Mouse (Mus musculus) olfactory bulb, adult 2 months (tissue): Measurements from ENCODE around the gene Chst10. TPM values are rescaled to one million over a fixed set of nuclear protein-coding genes. Genes with fewer than 3 reads are reported as not detected.

Source experiments
- H3K27ac ChIP-seq: fragments of 200-500 bp; 2 replicates; pipeline ENCODE4 v1.5.1; 2012; ENCODE audit warnings: low read depth, low read length; ENCODE audit not compliant: insufficient read depth
- H3K4me1 ChIP-seq: fragments of 200-500 bp; 2 replicates; pipeline ENCODE4 v1.6.1; 2012; ENCODE audit warnings: low read length; ENCODE audit not compliant: control insufficient read depth, insufficient read depth
- H3K4me3 ChIP-seq: fragments of 200-500 bp; 2 replicates; pipeline ENCODE4 v1.5.1; 2012; ENCODE audit warnings: mild to moderate bottlenecking, low read depth, low read length, moderate library complexity; ENCODE audit not compliant: insufficient read depth
- CTCF ChIP-seq: fragments of 200-500 bp; IDR thresholded peaks from 2 replicates; pipeline ENCODE4 v1.5.1; 2012; ENCODE audit warnings: low read depth, mild to moderate bottlenecking, low read length, moderate library complexity; ENCODE audit not compliant: insufficient read depth
- POLR2A ChIP-seq: fragments of 200-500 bp; IDR thresholded peaks from 2 replicates; pipeline ENCODE4 v1.6.1; 2012; ENCODE audit warnings: mild to moderate bottlenecking, low read depth, low read length, moderate library complexity; ENCODE audit not compliant: insufficient read depth
- WGBS: fragments of 180-500 bp; shearing (Covaris S2); methylation state at CpG from one replicate; pipeline ENCODE4 v1.1.7; 2018; 5-methylcytosine and 5-hydroxymethylcytosine counted together
- polyA plus RNA-seq: library from polyadenylated mRNA; stranded (reverse); fragments of >200 nt; gene quantifications from 2 replicates; pipeline ENCODE4 v1.2.4, GENCODE M21; 2012; ENCODE audit warnings: low replicate concordance; ENCODE audit not compliant: missing spikeins, insufficient read depth, insufficient read length

The Chst10 gene
- polyA plus RNA-seq = not detected in 2 replicates

DNA sequence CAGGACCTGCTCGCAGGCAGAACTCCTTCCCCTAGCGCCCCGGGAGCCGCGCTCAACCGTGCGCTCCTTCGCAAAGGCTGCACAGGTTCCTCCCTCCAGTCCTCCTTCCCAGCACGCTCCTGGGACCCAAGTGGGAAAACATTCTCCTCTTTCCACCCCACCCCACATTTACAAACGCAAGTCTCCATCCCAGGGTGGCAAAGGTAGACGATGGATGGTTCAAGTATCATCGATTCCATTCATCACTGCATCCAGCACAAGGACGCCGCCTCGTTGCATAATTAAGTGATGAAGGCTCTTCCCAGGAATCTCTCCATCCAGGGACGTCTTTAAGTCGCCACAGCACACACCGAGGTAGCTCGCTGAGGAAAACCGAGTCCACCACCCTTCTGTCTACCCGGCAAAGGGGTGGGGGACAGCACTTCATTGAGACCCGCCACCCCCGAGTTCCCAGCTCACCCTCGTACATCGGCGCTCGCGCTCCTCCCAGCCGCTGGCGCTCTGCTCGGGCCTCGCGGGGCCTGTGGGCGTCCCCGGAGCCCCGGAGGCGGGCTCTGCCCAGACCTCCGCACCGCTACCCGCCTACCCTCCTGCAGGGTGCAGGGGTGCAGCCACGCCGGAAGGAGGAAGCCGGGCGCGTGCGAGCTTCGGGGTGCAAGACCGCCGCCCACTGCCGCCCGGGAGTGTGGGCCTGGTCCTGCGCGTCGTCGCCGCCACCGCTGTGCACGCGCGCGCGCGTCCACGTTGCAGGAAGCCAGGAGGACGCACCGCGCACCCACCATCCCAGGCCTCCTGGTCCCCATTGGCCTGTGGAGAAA is at the start of gene Chst10:
Gene Chst10, minus strand, starts transcription at position 731 of the 818 bp plus-strand sequence.
- WGBS = under 1% methylated on average over 67 of the region's 67 CpGs
- peak within 1 kb of the TSS; percentile 49 for H3K27ac ChIP-seq
- H3K4me1 ChIP-seq = peaks cover 19% of the 10 kb centered on the region
- peak within 1 kb of the TSS; percentile 75 for H3K4me3 ChIP-seq
- TF ChIP-seq POLR2A = peak; percentile 89
- TF ChIP-seq CTCF = no peak; the same call in 1 of the 2 replicates

DNA sequence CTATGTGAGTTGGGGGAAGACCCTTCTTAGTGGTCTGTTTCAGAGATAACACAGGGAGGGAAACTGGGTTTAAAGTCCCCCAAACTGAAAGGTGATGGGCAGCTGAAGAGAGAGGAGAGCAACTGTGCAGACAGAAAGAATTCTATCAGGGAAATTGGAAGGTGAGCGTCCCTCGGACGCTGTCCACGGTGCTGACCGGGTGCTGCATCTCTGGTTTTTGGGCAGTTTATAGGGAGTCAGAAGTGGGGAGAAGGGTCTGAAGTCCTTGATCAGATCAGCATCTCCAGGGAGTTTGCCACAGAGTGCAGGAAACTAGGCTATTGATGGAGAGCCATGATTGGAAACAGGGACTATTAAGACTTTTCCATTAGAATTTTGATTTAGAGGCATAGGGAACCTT is 41.6 kb upstream of the Chst10 start:
- WGBS = 24% methylated on average over 5 of the region's 5 CpGs
- H3K4me1 ChIP-seq = no peaks in the 10 kb centered on the region
- H3K4me3 ChIP-seq = no peak overlapping the region
- TF ChIP-seq CTCF (no peak), POLR2A (no peak)
- H3K27ac ChIP-seq = no peak overlapping the region

DNA sequence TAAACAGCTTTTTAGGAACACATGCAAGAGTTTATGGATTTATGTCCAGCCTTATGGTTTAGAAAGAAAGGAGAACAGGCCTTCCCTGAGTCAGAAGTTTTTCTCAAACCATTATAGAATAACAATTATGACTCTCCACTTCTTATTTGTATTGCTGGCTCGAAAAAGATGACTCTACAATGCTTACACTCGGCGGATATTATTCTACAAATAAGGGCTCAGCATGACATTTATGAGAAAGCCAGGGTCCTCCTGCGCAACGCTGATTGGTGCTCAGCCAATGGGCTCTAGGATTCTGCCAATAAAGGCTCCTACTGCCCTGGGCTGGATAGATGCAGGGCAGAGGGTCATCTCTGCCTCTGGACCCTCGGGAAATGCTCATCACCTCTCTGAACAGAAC is 40.9 kb upstream of the Chst10 start, which contains the start of gene Nms:
Gene Nms, plus strand, starts transcription at position 301 of the 400 bp plus-strand sequence.
- Histone ChIP-seq H3K27ac (no peak within 1 kb of the TSS), H3K4me1 (no peaks in the 10 kb centered on the region), H3K4me3 (no peak within 1 kb of the TSS)
- no peak for TF ChIP-seq POLR2A
- no peak for TF ChIP-seq CTCF
- WGBS = 68% methylated on average over 6 of the region's 6 CpGs

DNA sequence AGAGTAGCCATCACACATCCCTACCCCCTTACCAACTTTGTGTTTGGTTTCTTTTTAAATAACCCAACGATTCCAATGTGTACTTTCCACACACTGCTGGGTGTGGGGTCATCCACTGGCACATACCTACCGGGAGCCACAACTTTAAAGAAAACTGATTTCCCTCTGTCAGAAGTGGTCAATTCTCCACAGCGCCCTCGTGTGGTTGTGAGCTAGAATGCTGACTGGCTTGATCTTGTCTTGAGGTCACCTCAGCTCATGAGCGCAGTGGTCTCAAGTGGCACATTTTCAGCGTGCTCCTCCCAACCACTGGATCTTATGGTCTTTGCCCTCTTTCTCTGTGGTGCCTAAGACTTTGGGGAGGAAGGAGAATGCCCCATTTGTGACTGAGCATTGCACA is 38.8 kb upstream of the Chst10 start:
- Histone ChIP-seq H3K27ac (no peak overlapping the region), H3K4me3 (no peak overlapping the region), H3K4me1 (no peaks in the 10 kb centered on the region)
- 22% methylated on average over 6 of the region's 6 CpGs for WGBS
- peak; percentile 36 for TF ChIP-seq CTCF
- TF ChIP-seq POLR2A = no peak

DNA sequence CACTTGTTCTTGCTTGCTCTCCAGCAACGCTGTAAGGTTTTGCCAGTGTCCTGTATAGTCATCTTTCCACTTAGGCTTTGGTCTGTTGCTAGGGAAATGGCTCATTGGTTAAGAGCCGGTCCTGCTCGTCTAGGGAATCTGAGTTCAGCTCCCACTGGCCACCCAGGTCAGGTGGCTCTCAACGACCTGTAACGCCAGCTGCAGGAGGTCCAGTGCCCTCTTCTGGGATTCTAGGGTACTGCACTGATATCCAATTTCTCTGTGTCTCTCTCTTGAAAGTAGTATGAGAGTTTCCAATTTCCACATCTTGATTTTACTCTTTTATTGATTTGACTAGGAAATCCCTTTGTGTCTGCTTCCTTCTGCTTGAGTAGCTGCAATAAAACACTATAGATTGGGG is 36.7 kb upstream of the Chst10 start:
- H3K4me3 ChIP-seq = no peak overlapping the region
- TF ChIP-seq POLR2A (no peak), CTCF (no peak)
- no peaks in the 10 kb centered on the region for H3K4me1 ChIP-seq
- 27% methylated on average over 5 of the region's 5 CpGs for WGBS
- no peak overlapping the region for H3K27ac ChIP-seq

DNA sequence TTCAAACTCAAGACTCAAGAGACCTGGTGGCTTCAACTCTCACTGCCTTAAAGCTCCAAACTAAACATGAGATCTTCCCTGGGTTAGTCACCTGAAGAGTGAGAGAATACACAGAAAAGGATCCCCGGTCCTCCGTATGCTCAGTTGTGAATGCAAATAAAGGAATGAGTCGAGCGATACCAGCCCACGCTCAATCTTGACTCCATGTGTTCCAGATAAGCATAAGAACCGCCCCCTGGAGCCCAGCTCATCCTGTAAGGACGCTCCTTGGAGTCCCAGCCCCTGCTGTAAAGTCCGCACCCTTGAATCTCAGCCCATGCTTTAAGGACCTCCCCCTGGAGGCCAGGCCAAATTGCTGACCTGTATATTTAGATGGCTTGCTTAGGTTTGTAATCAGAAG is 32.8 kb upstream of the Chst10 start:
- H3K27ac ChIP-seq = no peak overlapping the region
- TF ChIP-seq POLR2A = no peak
- no peak for TF ChIP-seq CTCF
- H3K4me1 ChIP-seq = no peaks in the 10 kb centered on the region
- 66% methylated on average over 8 of the region's 8 CpGs for WGBS
- H3K4me3 ChIP-seq = no peak overlapping the region

DNA sequence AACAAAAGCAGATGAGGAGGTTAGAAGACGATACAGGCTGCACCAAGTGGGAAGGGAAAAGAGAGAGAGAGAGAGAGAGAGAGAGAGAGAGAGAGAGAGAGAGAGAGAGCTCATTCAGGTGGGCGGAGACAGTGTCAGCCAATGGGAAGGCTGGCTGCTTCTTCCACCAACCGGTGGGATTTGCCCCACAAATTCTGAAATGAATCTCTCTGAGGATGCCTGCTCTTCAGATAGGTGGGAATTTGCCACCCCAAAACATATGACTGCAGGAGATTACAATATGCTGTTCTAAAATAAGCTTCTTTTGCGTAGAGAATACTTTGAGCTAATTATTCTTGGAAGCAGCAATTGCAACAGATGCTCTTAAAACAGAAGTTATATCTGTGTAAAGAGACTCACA is 31.5 kb upstream of the Chst10 start:
- H3K27ac ChIP-seq = no peak overlapping the region
- TF ChIP-seq CTCF (no peak), POLR2A (no peak)
- no peak overlapping the region for H3K4me3 ChIP-seq
- 38% methylated on average over 4 of the region's 4 CpGs for WGBS
- H3K4me1 ChIP-seq = no peaks in the 10 kb centered on the region

DNA sequence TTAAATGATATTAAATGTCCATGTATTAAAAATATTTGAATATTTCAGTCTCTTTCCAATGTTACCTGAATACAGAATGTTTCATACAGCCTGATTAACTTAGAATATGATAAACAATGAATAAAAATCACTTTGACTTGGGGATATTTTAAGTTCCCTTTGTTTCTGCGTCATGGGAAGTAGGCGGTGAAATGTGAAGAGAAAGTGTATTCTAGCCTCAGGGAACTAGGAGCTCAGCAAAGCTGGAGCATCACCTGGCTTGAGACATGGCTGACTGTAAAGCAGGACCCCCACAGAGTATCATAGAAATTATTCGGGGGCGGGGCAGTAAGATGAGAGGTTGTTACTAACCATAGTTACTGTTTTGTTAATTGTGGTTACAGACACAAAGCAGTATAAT is 31.0 kb upstream of the Chst10 start:
- 67% methylated on average over 4 of the region's 4 CpGs for whole genome bisulfite sequencing
- no peak overlapping the region for H3K27ac ChIP-seq
- H3K4me3 ChIP-seq = no peak overlapping the region
- H3K4me1 ChIP-seq = no peaks in the 10 kb centered on the region
- TF ChIP-seq CTCF (no peak), POLR2A (no peak)

DNA sequence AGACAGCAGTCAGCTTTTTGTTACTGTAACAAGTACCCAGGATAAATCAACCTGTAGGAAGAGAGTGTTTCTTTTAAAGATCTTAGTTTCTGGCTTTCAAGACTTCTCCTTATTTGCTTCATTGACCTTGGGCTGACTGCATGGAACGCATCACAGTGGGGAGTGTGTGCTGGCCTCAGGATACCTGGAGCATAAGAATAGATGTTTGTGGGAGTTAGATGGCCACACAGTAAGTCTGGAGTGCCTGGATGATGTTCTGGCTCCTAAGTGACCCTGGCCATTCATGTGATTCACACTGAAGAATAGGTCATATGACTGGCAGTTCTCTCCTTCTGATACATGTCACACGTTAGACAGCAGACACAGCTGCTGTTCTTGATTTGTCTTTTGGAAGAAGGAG is 6.0 kb upstream of the Chst10 start:
- 81% methylated on average over 2 of the region's 2 CpGs for WGBS
- TF ChIP-seq POLR2A (no peak), CTCF (no peak)

DNA sequence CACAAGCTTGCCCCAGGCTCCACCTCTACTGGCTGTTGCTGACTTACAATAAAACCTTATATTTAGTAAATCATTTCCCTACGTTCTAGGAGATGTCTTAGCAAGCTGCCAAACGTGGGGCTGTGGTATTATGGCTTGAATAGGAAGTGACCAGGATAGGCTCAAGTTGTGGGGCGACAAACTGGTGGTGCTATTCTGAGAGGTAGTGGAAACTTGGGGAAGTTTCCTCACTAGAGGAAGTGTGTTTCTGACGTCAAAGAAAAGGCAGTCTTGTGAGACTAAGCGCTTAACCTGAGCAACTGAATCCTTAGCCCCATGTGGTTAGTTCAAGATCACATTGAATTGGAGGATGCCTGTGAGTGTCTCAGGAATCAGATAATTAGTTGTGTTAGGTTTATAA is 4.6 kb upstream of the Chst10 start:
- Histone ChIP-seq H3K27ac (no peak overlapping the region), H3K4me1 (peaks cover 2% of the 10 kb centered on the region; the same call in 1 of the 2 replicates), H3K4me3 (no peak overlapping the region)
- TF ChIP-seq POLR2A (no peak), CTCF (no peak)
- WGBS = 62% methylated on average over 5 of the region's 5 CpGs

More for the DNA sequence above, 6.0 kb upstream of the Chst10 start:
- H3K4me1 ChIP-seq = no peaks in the 10 kb centered on the region
- H3K4me3 ChIP-seq = no peak overlapping the region
- H3K27ac ChIP-seq = no peak overlapping the region
